7 mouse cellular contexts compared by ENCODE assay signal in the genomic region with DNA sequence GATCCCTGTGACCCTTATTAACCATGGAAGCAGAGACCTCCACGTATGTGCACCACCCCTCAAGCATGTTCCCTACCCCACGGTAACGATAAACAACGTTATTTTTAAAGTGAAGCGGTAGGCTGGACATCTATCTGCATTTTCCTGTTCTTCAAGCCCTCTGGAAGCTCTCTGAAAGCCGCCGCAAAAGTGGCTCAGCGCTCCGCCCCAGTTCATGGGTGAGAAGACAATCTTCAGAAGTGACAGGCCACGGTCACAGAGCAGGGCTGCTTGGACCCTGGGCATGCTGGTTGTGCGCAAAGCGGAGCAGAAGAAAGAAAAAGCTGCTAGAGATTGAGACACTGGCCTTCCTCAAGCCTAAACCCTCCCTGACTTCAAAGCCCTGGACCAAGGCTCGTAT.
A peak's percentile ranks its signal among the peaks of the same experiment; 100 is the strongest.
DNase-seq lines count a peak whose midpoint lies in the region; ATAC-seq and TF ChIP-seq lines count a peak whose summit lies in the region.

No protein-coding gene starts in this region.

- no peaks in the 10 kb centered on the region for H3K9me3 ChIP-seq in lung, embryonic 16.5 days (ENCODE audit: control insufficient read depth, low read length)
- no peaks in the 10 kb centered on the region for H3K9me3 ChIP-seq in forebrain, embryonic 15.5 days
- H3K9me3 ChIP-seq in midbrain, embryonic 11.5 days (ENCODE audit: control insufficient read depth, low read length): no peaks in the 10 kb centered on the region
- H3K9me3 ChIP-seq in stomach, postnatal 0 days (ENCODE audit: control insufficient read depth, low read length): no peaks in the 10 kb centered on the region
- no peaks in the 10 kb centered on the region for H3K9me3 ChIP-seq in liver, embryonic 11.5 days (ENCODE audit: control insufficient read depth, low read length)

- TF ChIP-seq EP300 in stomach, postnatal 0 days (optimal IDR thresholded peaks at IDR 0.05): no peak

- WGBS in lung, embryonic 16.5 days: 61% methylated on average over 13 of the region's 13 CpGs
- 87% methylated on average over 13 of the region's 13 CpGs for WGBS in lung, adult 2 months
- 41% methylated on average over 13 of the region's 13 CpGs for WGBS in forebrain, embryonic 15.5 days
- 33% methylated on average over 13 of the region's 13 CpGs for WGBS in midbrain, embryonic 11.5 days
- WGBS in stomach, postnatal 0 days: 73% methylated on average over 13 of the region's 13 CpGs
- 70% methylated on average over 13 of the region's 13 CpGs for WGBS in liver, embryonic 11.5 days

- no peak for TF ChIP-seq POLR2A in lung, adult 2 months (IDR thresholded peaks at IDR 0.05; ENCODE audit: borderline replicate concordance, extremely low read depth, low read depth, low read length)

- no peak overlapping the region for H3K27ac ChIP-seq in lung, embryonic 16.5 days (ENCODE audit: low read length)
- H3K27ac ChIP-seq in forebrain, embryonic 15.5 days (replicated peaks): peak overlapping the region; percentile 84
- H3K27ac ChIP-seq in midbrain, embryonic 11.5 days (ENCODE audit: low read depth, low read length): peak overlapping the region; percentile 94
- H3K27ac ChIP-seq in stomach, postnatal 0 days (replicated peaks): 0 out of 2 replicates have a peak overlapping the region, but pooled peaks have one; percentile 40
- no peak overlapping the region for H3K27ac ChIP-seq in liver, embryonic 11.5 days (ENCODE audit: low read depth, low read length)

- ATAC-seq in lung, embryonic 16.5 days (ENCODE audit: low read depth): no peak
- ATAC-seq in forebrain, embryonic 15.5 days (replicated peaks): no peak
- ATAC-seq in midbrain, embryonic 11.5 days (ENCODE audit: low FRiP score): no peak
- no peak for ATAC-seq in stomach, postnatal 0 days (ENCODE audit: low FRiP score, low TSS enrichment)
- no peak for ATAC-seq in liver, embryonic 11.5 days (replicated peaks; ENCODE audit: low FRiP score)

- no peak for TF ChIP-seq CTCF in lung, adult 2 months (IDR thresholded peaks at IDR 0.05; ENCODE audit: insufficient read depth, low read length)
- no peak for TF ChIP-seq CTCF in stomach, postnatal 0 days (IDR thresholded peaks at IDR 0.05; ENCODE audit: low read depth)

- H3K4me1 ChIP-seq in lung, embryonic 16.5 days (replicated peaks; ENCODE audit: control insufficient read depth, insufficient read depth, low read length): peaks cover 27% of the 10 kb centered on the region
- peaks cover 8% of the 10 kb centered on the region for H3K4me1 ChIP-seq in lung, adult 2 months (ENCODE audit: control insufficient read depth, insufficient read depth, low read length)
- H3K4me1 ChIP-seq in forebrain, embryonic 15.5 days: peaks cover 30% of the 10 kb centered on the region
- peaks cover 30% of the 10 kb centered on the region for H3K4me1 ChIP-seq in midbrain, embryonic 11.5 days (ENCODE audit: control insufficient read depth, insufficient read depth, low read length)
- peaks cover 5% of the 10 kb centered on the region for H3K4me1 ChIP-seq in stomach, postnatal 0 days (replicated peaks; ENCODE audit: control insufficient read depth, insufficient read depth)
- H3K4me1 ChIP-seq in liver, embryonic 11.5 days (replicated peaks; ENCODE audit: control insufficient read depth, insufficient read depth, low read length): peaks cover 4% of the 10 kb centered on the region; the same call in 1 of the 2 replicates

- DNase-seq in lung, adult 2 months: no peak
- peak; percentile 94 for DNase-seq in midbrain, embryonic 11.5 days (ENCODE audit: low spot score, missing footprints)
- DNase-seq in stomach, postnatal 0 days (ENCODE audit: low spot score): no peak
- no peak for DNase-seq in cerebellum, postnatal 14 days
- no peak for DNase-seq in liver, embryonic 11.5 days (ENCODE audit: low spot score)

- H3K9ac ChIP-seq in lung, embryonic 16.5 days (ENCODE audit: low read length): peak overlapping the region; percentile 75; the same call in 1 of the 2 replicates
- H3K9ac ChIP-seq in forebrain, embryonic 15.5 days (replicated peaks): no peak overlapping the region
- H3K9ac ChIP-seq in midbrain, embryonic 11.5 days (ENCODE audit: low read length): peak overlapping the region; percentile 62
- H3K9ac ChIP-seq in stomach, postnatal 0 days (ENCODE audit: low read length): no peak overlapping the region
- H3K9ac ChIP-seq in liver, embryonic 11.5 days (ENCODE audit: low read depth, low read length): no peak overlapping the region

- peak overlapping the region; percentile 74 for H3K4me2 ChIP-seq in lung, embryonic 16.5 days (ENCODE audit: low read depth, low read length)
- peak overlapping the region; percentile 73; the same call in 1 of the 2 replicates for H3K4me2 ChIP-seq in forebrain, embryonic 15.5 days (replicated peaks)
- no peak overlapping the region for H3K4me2 ChIP-seq in midbrain, embryonic 11.5 days
- H3K4me2 ChIP-seq in stomach, postnatal 0 days (replicated peaks; ENCODE audit: low read depth): no peak overlapping the region
- no peak overlapping the region for H3K4me2 ChIP-seq in liver, embryonic 11.5 days

- no peaks in the 10 kb centered on the region for H3K36me3 ChIP-seq in lung, embryonic 16.5 days (ENCODE audit: control insufficient read depth, insufficient read depth, low read length)
- H3K36me3 ChIP-seq in forebrain, embryonic 15.5 days: no peaks in the 10 kb centered on the region
- H3K36me3 ChIP-seq in midbrain, embryonic 11.5 days (ENCODE audit: control insufficient read depth, insufficient read depth, low read length): no peaks in the 10 kb centered on the region
- H3K36me3 ChIP-seq in stomach, postnatal 0 days (ENCODE audit: control insufficient read depth, insufficient read depth, low read length): no peaks in the 10 kb centered on the region
- H3K36me3 ChIP-seq in liver, embryonic 11.5 days (ENCODE audit: control insufficient read depth, insufficient read depth, low read length): no peaks in the 10 kb centered on the region

- H3K4me3 ChIP-seq in lung, embryonic 16.5 days (ENCODE audit: low read length): no peak overlapping the region
- no peak overlapping the region for H3K4me3 ChIP-seq in lung, adult 2 months (replicated peaks; ENCODE audit: extremely low read depth, low read depth, low read length)
- H3K4me3 ChIP-seq in forebrain, embryonic 15.5 days: no peak overlapping the region
- H3K4me3 ChIP-seq in midbrain, embryonic 11.5 days (ENCODE audit: low read depth, low read length): no peak overlapping the region
- H3K4me3 ChIP-seq in stomach, postnatal 0 days (ENCODE audit: low read depth, low read length): no peak overlapping the region
- no peak overlapping the region for H3K4me3 ChIP-seq in liver, embryonic 11.5 days (ENCODE audit: low read depth, low read length)

- no peaks in the 10 kb centered on the region for H3K27me3 ChIP-seq in lung, embryonic 16.5 days (ENCODE audit: control insufficient read depth, insufficient read depth, low read depth, low read length)
- H3K27me3 ChIP-seq in forebrain, embryonic 15.5 days: no peaks in the 10 kb centered on the region
- H3K27me3 ChIP-seq in midbrain, embryonic 11.5 days (ENCODE audit: control insufficient read depth, insufficient read depth, low read length): no peaks in the 10 kb centered on the region
- no peaks in the 10 kb centered on the region for H3K27me3 ChIP-seq in stomach, postnatal 0 days (ENCODE audit: control insufficient read depth, insufficient read depth, low read length)
- H3K27me3 ChIP-seq in liver, embryonic 11.5 days (replicated peaks; ENCODE audit: control insufficient read depth, insufficient read depth, low read length): peaks cover 27% of the 10 kb centered on the region

Comparison
In these comparisons a context has a peak if more than half of its experiments do, and no peak if none do; other contexts are left out.
1. H3K27ac ChIP-seq: peak in forebrain, embryonic 15.5 days (single experiment), midbrain, embryonic 11.5 days (single experiment) and stomach, postnatal 0 days (single experiment); none in lung, embryonic 16.5 days (single experiment) and liver, embryonic 11.5 days (single experiment).
2. H3K4me2 ChIP-seq: peak in lung, embryonic 16.5 days (single experiment) and forebrain, embryonic 15.5 days (single experiment); none in midbrain, embryonic 11.5 days (single experiment), stomach, postnatal 0 days (single experiment) and liver, embryonic 11.5 days (single experiment).
3. H3K9ac ChIP-seq: peak in lung, embryonic 16.5 days (single experiment) and midbrain, embryonic 11.5 days (single experiment); none in forebrain, embryonic 15.5 days (single experiment), stomach, postnatal 0 days (single experiment) and liver, embryonic 11.5 days (single experiment).